Mouse (Mus musculus): ENCODE data around the gene Nkapl.

- TF ChIP-seq CTCF (IDR thresholded peaks at IDR 0.05 in 2 of 3, conservative IDR thresholded peaks at IDR 0.05 in 1 of 3; ENCODE audit: control insufficient read depth in 1 of 3, insufficient read depth in 1 of 3, low read depth in 2 of 3, low read length in 3 of 3, poor library complexity in 1 of 3, severe bottlenecking in 1 of 3) (no peak), TAL1 (IDR thresholded peaks at IDR 0.05; ENCODE audit: low read length) (no peak), GATA1 (IDR thresholded peaks at IDR 0.05; ENCODE audit: low read depth, low read length) (no peak), POLR2A (IDR thresholded peaks at IDR 0.05; ENCODE audit: control insufficient read depth in 1 of 2, insufficient read depth in 1 of 2, low read depth in 1 of 2, low read length in 2 of 2, poor library complexity in 1 of 2) (no peak), ZC3H11A (IDR thresholded peaks at IDR 0.05; ENCODE audit: low read depth, low read length) (no peak), NELFE (IDR thresholded peaks at IDR 0.05; ENCODE audit: low read depth, low read length) (no peak), UBTF (IDR thresholded peaks at IDR 0.05; ENCODE audit: borderline replicate concordance, insufficient read depth, low read depth, low read length) (no peak), MAZ (IDR thresholded peaks at IDR 0.05; ENCODE audit: low read depth, low read length) (no peak), USF2 (IDR thresholded peaks at IDR 0.05; ENCODE audit: borderline replicate concordance in 1 of 2, insufficient read depth in 1 of 2, low read depth in 1 of 2, low read length in 2 of 2) (no peak), RCOR1 (IDR thresholded peaks at IDR 0.05; ENCODE audit: low read depth, low read length) (no peak), SIN3A (IDR thresholded peaks at IDR 0.05; ENCODE audit: low read length) (no peak)
These were observed 12.0 kb downstream of the Nkapl start for GRCm38 (mm10) chr13:21456347-21456746.

Data from MEL (cell line).